ENCODE assay signal across 24 mouse cellular contexts in genomic region chr7:121622433-121622832, GRCm38 (mm10).
A peak's percentile ranks its signal among the peaks of the same experiment; 100 is the strongest.
DNase-seq lines count a peak whose midpoint lies in the region; ATAC-seq and TF ChIP-seq lines count a peak whose summit lies in the region.
"Had no signal": no experiment of that assay in that cellular context is flagged by ENCODE, and none has a peak within 500 bp of the region (broad histone marks: within the 10 kb centered on the region; RNA-seq: fewer than 3 reads in every experiment).

No protein-coding gene starts in this region.

- no peak overlapping the region for H3K9ac ChIP-seq in midbrain, embryonic 12.5 days (replicated peaks)
- peak overlapping the region; percentile 34; the same call in 1 of the 2 replicates for H3K9ac ChIP-seq in hindbrain, embryonic 14.5 days
- no peak overlapping the region for H3K9ac ChIP-seq in midbrain, postnatal 0 days (replicated peaks; ENCODE audit: low read length, poor library complexity, severe bottlenecking)
- no peak overlapping the region for H3K9ac ChIP-seq in forebrain, embryonic 14.5 days (ENCODE audit: low read length)
- H3K9ac ChIP-seq: embryonic facial prominence, embryonic 13.5 days; forebrain, embryonic 13.5 days; heart, embryonic 13.5 days; limb, embryonic 13.5 days; liver, embryonic 12.5 days had no signal

- H3K27ac ChIP-seq in midbrain, embryonic 12.5 days (replicated peaks), result peak overlapping the region; percentile 27; the same call in 1 of the 2 replicates
- H3K27ac ChIP-seq in midbrain, embryonic 10.5 days (replicated peaks), result no peak overlapping the region
- H3K27ac ChIP-seq in hindbrain, embryonic 14.5 days, result peak overlapping the region; percentile 82
- H3K27ac ChIP-seq in midbrain, postnatal 0 days (ENCODE audit: low read depth, low read length), result no peak overlapping the region
- no peak overlapping the region for H3K27ac ChIP-seq in forebrain, embryonic 14.5 days (ENCODE audit: low read depth, low read length)
- H3K27ac ChIP-seq: embryonic facial prominence, embryonic 13.5 days; forebrain, embryonic 13.5 days; heart, adult 2 months; heart, embryonic 13.5 days; kidney, postnatal 0 days; limb, embryonic 13.5 days; liver, embryonic 12.5 days had no signal

- H3K4me3 ChIP-seq in midbrain, embryonic 12.5 days, result no peak overlapping the region
- H3K4me3 ChIP-seq in midbrain, embryonic 10.5 days, result no peak overlapping the region
- no peak overlapping the region for H3K4me3 ChIP-seq in hindbrain, embryonic 14.5 days (replicated peaks; ENCODE audit: low read length)
- H3K4me3 ChIP-seq in midbrain, postnatal 0 days (ENCODE audit: low read depth, low read length), result no peak overlapping the region
- H3K4me3 ChIP-seq in forebrain, embryonic 14.5 days (ENCODE audit: low read depth, low read length), result no peak overlapping the region
- H3K4me3 ChIP-seq: embryonic facial prominence, embryonic 13.5 days; forebrain, embryonic 13.5 days; heart, adult 2 months; heart, embryonic 13.5 days; limb, embryonic 13.5 days; liver, embryonic 12.5 days had no signal

- H3K4me1 ChIP-seq in midbrain, embryonic 12.5 days, result no peaks in the 10 kb centered on the region
- no peaks in the 10 kb centered on the region for H3K4me1 ChIP-seq in midbrain, embryonic 10.5 days
- peaks cover 20% of the 10 kb centered on the region for H3K4me1 ChIP-seq in hindbrain, embryonic 14.5 days (replicated peaks; ENCODE audit: control insufficient read depth, insufficient read depth, low read length)
- H3K4me1 ChIP-seq in midbrain, postnatal 0 days (ENCODE audit: insufficient read depth, low read length), result 0 out of 2 replicates have a peak, but pooled peaks cover 3% of the 10 kb centered on the region
- H3K4me1 ChIP-seq in forebrain, embryonic 14.5 days (ENCODE audit: control insufficient read depth, insufficient read depth, low read length), result no peaks in the 10 kb centered on the region
- H3K4me1 ChIP-seq: embryonic facial prominence, embryonic 13.5 days; forebrain, embryonic 13.5 days; heart, embryonic 13.5 days; limb, embryonic 13.5 days; liver, embryonic 12.5 days had no signal

- no peak for TF ChIP-seq CTCF in midbrain, postnatal 0 days (IDR thresholded peaks at IDR 0.05)

- H3K4me2 ChIP-seq in midbrain, embryonic 12.5 days (replicated peaks), result no peak overlapping the region
- H3K4me2 ChIP-seq in hindbrain, embryonic 14.5 days (replicated peaks), result peak overlapping the region; percentile 29; the same call in 1 of the 2 replicates
- no peak overlapping the region for H3K4me2 ChIP-seq in midbrain, postnatal 0 days (ENCODE audit: low read depth, low read length, poor library complexity, severe bottlenecking)
- H3K4me2 ChIP-seq in forebrain, embryonic 14.5 days (ENCODE audit: low read length), result no peak overlapping the region
- H3K4me2 ChIP-seq: embryonic facial prominence, embryonic 13.5 days; forebrain, embryonic 13.5 days; heart, embryonic 13.5 days; limb, embryonic 13.5 days; liver, embryonic 12.5 days had no signal

- no peaks in the 10 kb centered on the region for H3K27me3 ChIP-seq in midbrain, embryonic 12.5 days
- no peaks in the 10 kb centered on the region for H3K27me3 ChIP-seq in midbrain, embryonic 10.5 days (ENCODE audit: low read depth, poor library complexity, severe bottlenecking)
- H3K27me3 ChIP-seq in hindbrain, embryonic 14.5 days (ENCODE audit: control insufficient read depth, insufficient read depth, low read length), result no peaks in the 10 kb centered on the region
- no peaks in the 10 kb centered on the region for H3K27me3 ChIP-seq in midbrain, postnatal 0 days (ENCODE audit: insufficient read depth, low read length)
- no peaks in the 10 kb centered on the region for H3K27me3 ChIP-seq in forebrain, embryonic 14.5 days (replicated peaks; ENCODE audit: control insufficient read depth, insufficient read depth, low read length)
- H3K27me3 ChIP-seq: embryonic facial prominence, embryonic 13.5 days; forebrain, embryonic 13.5 days; heart, embryonic 13.5 days; limb, embryonic 13.5 days; liver, embryonic 12.5 days had no signal

- H3K9me3 ChIP-seq in midbrain, embryonic 12.5 days, result no peaks in the 10 kb centered on the region
- H3K9me3 ChIP-seq in midbrain, embryonic 10.5 days (replicated peaks), result no peaks in the 10 kb centered on the region
- H3K9me3 ChIP-seq in hindbrain, embryonic 14.5 days (ENCODE audit: control insufficient read depth, low read length), result no peaks in the 10 kb centered on the region
- H3K9me3 ChIP-seq in midbrain, postnatal 0 days (ENCODE audit: low read length), result no peaks in the 10 kb centered on the region
- no peaks in the 10 kb centered on the region for H3K9me3 ChIP-seq in forebrain, embryonic 14.5 days (replicated peaks; ENCODE audit: control insufficient read depth, low read length)
- H3K9me3 ChIP-seq: embryonic facial prominence, embryonic 13.5 days; forebrain, embryonic 13.5 days; heart, embryonic 13.5 days; limb, embryonic 13.5 days; liver, embryonic 12.5 days had no signal

- no peak for ATAC-seq in midbrain, embryonic 12.5 days (ENCODE audit: low FRiP score, low read depth)
- ATAC-seq in hindbrain, embryonic 14.5 days (ENCODE audit: low FRiP score), result peak; percentile 69
- ATAC-seq in midbrain, postnatal 0 days (ENCODE audit: low FRiP score), result no peak
- ATAC-seq in forebrain, embryonic 14.5 days, result no peak
- ATAC-seq: CD4-positive, CD25-positive, alpha-beta regulatory T cell, adult 4 months; forebrain, embryonic 13.5 days; inflammation-experienced regulatory T-cells, adult 6 months; liver, embryonic 12.5 days had no signal

- no peak for DNase-seq in midbrain, embryonic 10.5 days (ENCODE audit: low spot score)
- DNase-seq in hindbrain, embryonic 14.5 days (ENCODE audit: low spot score), result no peak
- DNase-seq in midbrain, postnatal 0 days (ENCODE audit: low spot score), result peak; percentile 6
- peak; percentile 30 for DNase-seq in retina, postnatal 1 day
- DNase-seq in ovary, postnatal 14 days (ENCODE audit: low spot score), result no peak
- DNase-seq in forebrain, embryonic 14.5 days (ENCODE audit: low spot score), result no peak
- DNase-seq: cerebellum, adult 18-20 months; cerebellum, postnatal 14 days; gastrocnemius, postnatal 10 days; heart, adult 2 months; heart, postnatal 14 days; kidney, adult 2 months; layer of hippocampus, adult 9-11 months; lung, adult 18-20 months; lung, postnatal 14 days had no signal

- WGBS in midbrain, embryonic 12.5 days, result 59% methylated on average over 6 of the region's 6 CpGs
- WGBS in midbrain, embryonic 10.5 days, result 73% methylated on average over 6 of the region's 6 CpGs
- 19% methylated on average over 6 of the region's 6 CpGs for WGBS in hindbrain, embryonic 14.5 days
- 38% methylated on average over 6 of the region's 6 CpGs for WGBS in midbrain, postnatal 0 days
- 70% methylated on average over 6 of the region's 6 CpGs for WGBS in forebrain, embryonic 14.5 days

- H3K36me3 ChIP-seq in midbrain, embryonic 12.5 days, result no peaks in the 10 kb centered on the region
- no peaks in the 10 kb centered on the region for H3K36me3 ChIP-seq in midbrain, embryonic 10.5 days
- no peaks in the 10 kb centered on the region for H3K36me3 ChIP-seq in hindbrain, embryonic 14.5 days (replicated peaks; ENCODE audit: control insufficient read depth, insufficient read depth)
- H3K36me3 ChIP-seq in midbrain, postnatal 0 days (ENCODE audit: insufficient read depth, low read length), result no peaks in the 10 kb centered on the region
- H3K36me3 ChIP-seq in forebrain, embryonic 14.5 days (ENCODE audit: control insufficient read depth, insufficient read depth, low read length), result no peaks in the 10 kb centered on the region
- H3K36me3 ChIP-seq: embryonic facial prominence, embryonic 13.5 days; heart, embryonic 13.5 days; limb, embryonic 13.5 days; liver, embryonic 12.5 days had no signal

Comparison
In these comparisons a context has a peak if more than half of its experiments do, and no peak if none do; other contexts are left out.
1. H3K27ac ChIP-seq: peak in midbrain, embryonic 12.5 days (single experiment) and hindbrain, embryonic 14.5 days (single experiment); none in midbrain, embryonic 10.5 days (single experiment), midbrain, postnatal 0 days (single experiment) and forebrain, embryonic 14.5 days (single experiment).
2. DNase-seq: peak in midbrain, postnatal 0 days (single experiment) and retina, postnatal 1 day (single experiment); none in midbrain, embryonic 10.5 days (single experiment), hindbrain, embryonic 14.5 days (single experiment), ovary, postnatal 14 days (single experiment) and forebrain, embryonic 14.5 days (single experiment).